Mouse (Mus musculus): ENCODE results near the gene Prkcd.

Gene Prkcd

GRCm38 (mm10) chr14:30549777-30550149 is 76.2 kb downstream of the Prkcd start:
- DNase-seq (ENCODE audit: inconsistent age in 2 of 2, low spot score in 1 of 2), result peak; percentile 54 to 81

GRCm38 (mm10) chr14:30548965-30549776 is 76.8 kb downstream of the Prkcd start:
- DNase-seq (ENCODE audit: inconsistent age in 2 of 2, low spot score in 1 of 2), result peak; percentile 96 to 99

- peak; percentile 77 to 93 for DNase-seq (ENCODE audit: inconsistent age in 2 of 2, low spot score in 1 of 2)
These were observed 77.8 kb downstream of the Prkcd start, which contains the start of gene Tkt for GRCm38 (mm10) chr14:30548131-30548720. TSS of gene Tkt (plus strand) at chr14:30548359.

All from adrenal gland, adult (tissue).